Mouse (Mus musculus) megakaryocyte, embryonic 14.5 days (primary cell): Measurements from ENCODE around the gene Habp4.

Experiments used
- FLI1 ChIP-seq: IDR thresholded peaks from 2 replicates; pipeline ENCODE4 v1.6.1; 2012; ENCODE audit warnings: low read length, inconsistent platforms, mixed read lengths
- GATA1 ChIP-seq: IDR thresholded peaks from 3 replicates; pipeline ENCODE4 v1.6.1; 2012; ENCODE audit warnings: mixed read lengths, low read length, inconsistent platforms, borderline replicate concordance

DNA sequence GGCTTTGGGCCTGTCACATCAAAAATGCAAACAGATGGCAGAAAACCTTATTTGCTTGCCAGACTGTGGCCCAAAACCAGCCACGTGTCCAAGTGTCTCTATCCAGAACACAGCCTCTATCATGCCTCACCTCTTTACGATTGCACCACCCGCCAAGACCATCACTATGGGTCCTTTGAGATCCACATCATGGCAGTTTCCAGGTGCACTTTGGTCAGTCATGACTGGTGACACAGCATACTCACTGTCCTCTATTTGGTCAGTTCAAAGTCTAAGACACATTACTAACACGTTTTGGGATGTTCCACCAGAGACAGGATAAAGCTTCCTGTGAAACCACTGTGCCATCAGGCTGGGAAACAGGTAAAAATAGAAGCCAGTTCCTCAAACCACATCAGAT is 22.0 kb downstream of the Habp4 start:
- TF ChIP-seq GATA1 (no peak), FLI1 (no peak)
